Mouse (Mus musculus): ENCODE data around the gene Gm20792.
"Not testable (repeated sequence)": the region's sequence is repeated elsewhere in the genome, so short reads cannot be mapped to it uniquely, and the experiment has no call there.

Gene Gm20792

GRCm38 (mm10) chrY:48311555-48311954, at the start of gene Gm20792:
Gene Gm20792, plus strand, starts transcription at chrY:48311855.
- DNase-seq: not testable (repeated sequence)
